9 mouse cellular contexts compared by ENCODE assay signal in the genomic region with DNA sequence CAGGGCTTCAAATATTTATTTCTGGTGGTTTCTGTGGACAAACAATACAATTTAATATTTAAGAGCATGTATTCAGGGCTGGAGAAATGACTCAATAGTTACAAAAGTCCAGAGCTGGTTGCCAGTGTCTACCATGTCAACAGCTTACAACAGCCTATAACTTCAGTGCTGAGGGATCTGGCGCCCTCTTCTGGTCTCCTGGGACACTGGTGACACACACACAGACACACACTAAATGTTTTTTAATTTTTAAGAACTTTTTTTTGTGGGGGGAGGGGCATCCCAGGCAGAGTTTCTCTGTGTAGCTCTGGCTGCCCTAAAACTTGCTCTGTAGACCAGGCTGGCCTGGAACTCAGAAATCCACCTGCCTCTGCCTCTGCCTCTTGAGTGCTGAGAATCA. TPM values are rescaled to one million over a fixed set of nuclear protein-coding genes. Genes with fewer than 3 reads are reported as not detected.
DNase-seq lines count a peak whose midpoint lies in the region; TF ChIP-seq lines count a peak whose summit lies in the region.
"Had no signal": no experiment of that assay in that cellular context is flagged by ENCODE, and none has a peak within 500 bp of the region (broad histone marks: within the 10 kb centered on the region; RNA-seq: fewer than 3 reads in every experiment).

No protein-coding gene starts in this region.

- no peak overlapping the region for H3K9ac ChIP-seq in CH12.LX (ENCODE audit: insufficient read depth, low read depth)
- H3K9ac ChIP-seq: midbrain, embryonic 12.5 days had no signal

- H3K9me3 ChIP-seq in CH12.LX (replicated peaks; ENCODE audit: low read length): no peaks in the 10 kb centered on the region
- no peaks in the 10 kb centered on the region for H3K9me3 ChIP-seq in limb, embryonic 10.5 days (replicated peaks)
- H3K9me3 ChIP-seq: midbrain, embryonic 12.5 days had no signal

- in situ Hi-C loops in CH12.LX (cut with MboI; ENCODE audit: low pct_ligation_motif_present, low pct_unique_long_range_greater_than_20kb, low sequenced_read_pairs): loop anchor here (5.0 to 25.0 kb wide), 2 partner anchors 83 to 243 kb away; a partner anchor contains a TSS

- DNase-seq in layer of hippocampus, postnatal 10 days (ENCODE audit: low spot score in 2 of 2): peak; percentile 54 to 56
- no peak for DNase-seq in layer of hippocampus, postnatal 36 days
- DNase-seq in CH12.LX (ENCODE audit: extremely low read depth): peak; percentile 79
- DNase-seq in Muller cell, postnatal 12 days (ENCODE audit: inconsistent ontology term): peak; percentile 23
- DNase-seq in embryo, embryonic 11 days: peak; percentile 59
- peak; percentile 51 for DNase-seq in limb, embryonic 10.5 days (ENCODE audit: low spot score)
- peak; percentile 31 to 69 for DNase-seq in thymus, postnatal 10 days (ENCODE audit: low spot score in 2 of 2)

- H3K4me3 ChIP-seq in CH12.LX (replicated peaks in 1 of 3; ENCODE audit: low read depth in 2 of 3, low read length in 2 of 3, poor library complexity in 1 of 3): no peak overlapping the region
- no peak overlapping the region for H3K4me3 ChIP-seq in limb, embryonic 10.5 days
- H3K4me3 ChIP-seq: midbrain, embryonic 12.5 days had no signal

- TF ChIP-seq EP300 in CH12.LX (IDR thresholded peaks at IDR 0.05; ENCODE audit: low read length): no peak

- no peaks in the 10 kb centered on the region for H3K79me2 ChIP-seq in CH12.LX (replicated peaks; ENCODE audit: control insufficient read depth, extremely low read depth, insufficient read depth, poor library complexity, severe bottlenecking)

- H3K4me2 ChIP-seq in CH12.LX (ENCODE audit: insufficient read depth, low read depth, poor library complexity, severe bottlenecking): no peak overlapping the region
- H3K4me2 ChIP-seq: midbrain, embryonic 12.5 days had no signal

- 0% methylated on average over 1 of the region's 1 CpGs for WGBS in limb, embryonic 10.5 days

- peaks cover 8% of the 10 kb centered on the region for H3K27me3 ChIP-seq in CH12.LX (replicated peaks)
- peaks cover 29% of the 10 kb centered on the region for H3K27me3 ChIP-seq in limb, embryonic 10.5 days (ENCODE audit: low read depth, poor library complexity, severe bottlenecking)

- no peaks in the 10 kb centered on the region for H3K4me1 ChIP-seq in CH12.LX (ENCODE audit: control insufficient read depth in 1 of 2, insufficient read depth in 2 of 2)
- peaks cover 15% of the 10 kb centered on the region for H3K4me1 ChIP-seq in limb, embryonic 10.5 days

- TF ChIP-seq CTCF in CH12.LX (conservative IDR thresholded peaks at IDR 0.05 in 1 of 2, IDR thresholded peaks at IDR 0.05 in 1 of 2; ENCODE audit: low read depth in 2 of 2, low read length in 2 of 2): peak; percentile 47 to 79

- H3K36me3 ChIP-seq in CH12.LX (replicated peaks in 1 of 2; ENCODE audit: control insufficient read depth in 1 of 2, insufficient read depth in 1 of 2, low read length in 1 of 2): no peaks in the 10 kb centered on the region
- H3K36me3 ChIP-seq in limb, embryonic 10.5 days: no peaks in the 10 kb centered on the region
- H3K36me3 ChIP-seq: midbrain, embryonic 12.5 days had no signal

- no peak for TF ChIP-seq POLR2A in CH12.LX (IDR thresholded peaks at IDR 0.05; ENCODE audit: low read depth, low read length)

- dilution Hi-C loops in CH12.LX (cut with MboI; ENCODE audit: extremely low pct_ligation_motif_present, extremely low pct_unique_long_range_greater_than_20kb, low sequenced_read_pairs): no loop called here

- TF ChIP-seq RAD21 in CH12.LX (IDR thresholded peaks at IDR 0.05; ENCODE audit: low read depth, low read length): peak; percentile 71

- H3K27ac ChIP-seq in CH12.LX (ENCODE audit: insufficient read depth, low read depth): no peak overlapping the region
- H3K27ac ChIP-seq in limb, embryonic 10.5 days: no peak overlapping the region
- H3K27ac ChIP-seq: midbrain, embryonic 12.5 days had no signal

TF ChIP-seq in CH12.LX, 34 proteins besides CTCF, POLR2A, EP300 and RAD21:
- TF ChIP-seq TCF12 (IDR thresholded peaks at IDR 0.05; ENCODE audit: low read depth, low read length): no peak
- peak; percentile 64 for TF ChIP-seq SMC3 (IDR thresholded peaks at IDR 0.05; ENCODE audit: low read depth, low read length)
- TF ChIP-seq ZNF384 (IDR thresholded peaks at IDR 0.05; ENCODE audit: low read depth, low read length): peak; percentile 75

RNA-seq across cellular contexts. Expression of a gene that starts 4.8 kb away (rescaled TPM):
- 1 to 10 TPM; 2.1 to 3.2 TPM for total RNA-seq in layer of hippocampus, postnatal 10 days (2021)
- total RNA-seq in layer of hippocampus, postnatal 36 days (2021): 1 to 10 TPM in 1 of 2 experiments, under 1 TPM in 1; 0.63 to 1.3 TPM
- total RNA-seq in CH12.LX (2012; rRNA removed): 1.4 and 2.8 TPM in 2 replicates
- total RNA-seq in CH12.LX (2014; rRNA removed): not detected in 2 replicates
- polyA plus RNA-seq in CH12.LX (2012; ENCODE audit: insufficient read length, low read depth): 0.14 and 0.20 TPM in 2 replicates
- polyA plus RNA-seq in limb, embryonic 10.5 days (2016; fragmentation: Nextera tagmentation; extraction: Ambion mirVana): 0.87 and 1.9 TPM in 2 replicates

RNA-seq across cellular contexts. Expression of a gene that starts 19.4 kb away (rescaled TPM):
- total RNA-seq in layer of hippocampus, postnatal 10 days (2021): 10 to 100 TPM; 64.1 to 67.5 TPM
- total RNA-seq in layer of hippocampus, postnatal 36 days (2021): 10 to 100 TPM; 42.0 to 46.5 TPM
- total RNA-seq in CH12.LX (2012; rRNA removed) (0.38 and 0.42 TPM in 2 replicates), CH12.LX (2014; rRNA removed) (not detected in 2 replicates)
- polyA plus RNA-seq in CH12.LX (2012; ENCODE audit: insufficient read length, low read depth): 0.07 TPM in 1 of 2 replicates, not detected in the other
- 0.05 TPM in 1 of 2 replicates, not detected in the other for polyA plus RNA-seq in limb, embryonic 10.5 days (2016; fragmentation: Nextera tagmentation; extraction: Ambion mirVana)
- total RNA-seq: gastrocnemius, postnatal 36 days had no signal

RNA-seq across cellular contexts. Expression of a gene that starts 20.1 kb away (rescaled TPM):
- total RNA-seq in layer of hippocampus, postnatal 10 days (2021): not detected
- not detected for total RNA-seq in layer of hippocampus, postnatal 36 days (2021)
- total RNA-seq in CH12.LX (2012; rRNA removed): not detected in 2 replicates
- not detected in 2 replicates for total RNA-seq in CH12.LX (2014; rRNA removed)
- not detected in 2 replicates for polyA plus RNA-seq in CH12.LX (2012; ENCODE audit: insufficient read length, low read depth)
- polyA plus RNA-seq in limb, embryonic 10.5 days (2016; fragmentation: Nextera tagmentation; extraction: Ambion mirVana): not detected in 2 replicates
- total RNA-seq: gastrocnemius, postnatal 36 days had no signal
- polyA plus RNA-seq: midbrain, embryonic 12.5 days had no signal

RNA-seq across cellular contexts. Expression of a gene that starts 26.5 kb away (rescaled TPM):
- total RNA-seq in layer of hippocampus, postnatal 10 days (2021): 10 to 100 TPM; 19.1 to 20.9 TPM
- 10 to 100 TPM; 21.7 to 25.0 TPM for total RNA-seq in layer of hippocampus, postnatal 36 days (2021)
- total RNA-seq in CH12.LX (2012; rRNA removed): 69.3 and 71.8 TPM in 2 replicates
- 48.7 and 53.1 TPM in 2 replicates for total RNA-seq in CH12.LX (2014; rRNA removed)
- polyA plus RNA-seq in CH12.LX (2012; ENCODE audit: insufficient read length, low read depth): 38.5 and 42.5 TPM in 2 replicates
- 22.1 and 26.6 TPM in 2 replicates for polyA plus RNA-seq in limb, embryonic 10.5 days (2016; fragmentation: Nextera tagmentation; extraction: Ambion mirVana)

Comparison
In these comparisons a context has a peak if more than half of its experiments do, and no peak if none do; other contexts are left out.
1. DNase-seq: peak in layer of hippocampus, postnatal 10 days (2 of 2), CH12.LX (single experiment), Muller cell, postnatal 12 days (single experiment), embryo, embryonic 11 days (single experiment), limb, embryonic 10.5 days (single experiment) and thymus, postnatal 10 days (2 of 2); none in layer of hippocampus, postnatal 36 days (0 of 2).
2. RNA of a gene that starts 19.4 kb away (total RNA-seq): 64.1 to 67.5 TPM in layer of hippocampus, postnatal 10 days and 42.0 to 46.5 TPM in layer of hippocampus, postnatal 36 days; 0.38 to 0.42 TPM in CH12.LX; every median in the first group is over 10 times any median in the second.